Comparison of ENCODE assay signal across 33 mouse cellular contexts in the genomic region with DNA sequence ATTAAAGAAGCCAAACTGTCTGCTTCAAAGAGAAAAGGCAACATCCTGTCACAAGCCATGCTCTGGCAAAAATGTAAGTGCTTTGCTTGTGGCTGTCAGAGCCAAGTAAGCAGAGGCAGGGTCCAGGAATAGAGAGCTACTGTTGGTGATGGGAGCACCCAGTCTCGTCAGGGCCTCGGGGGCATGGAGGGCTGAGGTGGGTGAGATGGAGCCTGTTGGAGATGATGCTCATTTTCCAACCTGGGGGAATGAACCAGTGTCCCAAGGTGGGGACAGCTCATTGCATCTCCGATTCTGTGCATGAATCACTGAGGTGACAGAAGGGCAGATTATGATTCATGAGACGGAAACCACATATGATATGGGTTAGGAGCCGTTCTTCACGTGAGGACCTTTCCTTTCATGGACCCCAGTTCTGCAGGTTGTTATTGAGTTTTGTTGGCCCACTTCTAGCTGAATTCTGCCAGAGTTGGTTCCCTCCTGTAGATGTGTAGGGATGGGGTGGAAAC. TPM values are rescaled to one million over a fixed set of nuclear protein-coding genes. Genes with fewer than 3 reads are reported as not detected.
A peak's percentile ranks its signal among the peaks of the same experiment; 100 is the strongest.
DNase-seq lines count a peak whose midpoint lies in the region; TF ChIP-seq lines count a peak whose summit lies in the region.
"Had no signal": no experiment of that assay in that cellular context is flagged by ENCODE, and none has a peak within 500 bp of the region (broad histone marks: within the 10 kb centered on the region; RNA-seq: fewer than 3 reads in every experiment).

No protein-coding gene starts in this region.

- in situ Hi-C loops in CH12.LX (cut with MboI; ENCODE audit: low pct_ligation_motif_present, low pct_unique_long_range_greater_than_20kb, low sequenced_read_pairs): loop anchor here (5.0 kb wide), 1 partner anchor 36 kb away; no protein-coding TSS in a partner anchor

- H3K36me3 ChIP-seq in spleen, adult 2 months (ENCODE audit: control insufficient read depth, insufficient read depth, low read length): no peaks in the 10 kb centered on the region
- peaks cover 0 to 5% of the 10 kb centered on the region in 2 experiments for H3K36me3 ChIP-seq in CH12.LX (replicated peaks in 1 of 2; ENCODE audit: control insufficient read depth in 1 of 2, insufficient read depth in 1 of 2, low read length in 1 of 2)
- H3K36me3 ChIP-seq in splenic B cell, adult 2 months (ENCODE audit: control insufficient read depth, insufficient read depth, low read length, poor library complexity, severe bottlenecking): peaks cover 3% of the 10 kb centered on the region; the same call in 1 of the 2 replicates
- no peaks in the 10 kb centered on the region for H3K36me3 ChIP-seq in kidney, adult 2 months (ENCODE audit: control insufficient read depth, insufficient read depth, low read length)
- H3K36me3 ChIP-seq: embryonic facial prominence, embryonic 13.5 days; forebrain, embryonic 10.5 days; forebrain, embryonic 15.5 days; heart, embryonic 12.5 days; hindbrain, embryonic 13.5 days; limb, embryonic 13.5 days; liver, embryonic 12.5 days; neural tube, embryonic 15.5 days had no signal

- H3K4me1 ChIP-seq in spleen, adult 2 months (ENCODE audit: control insufficient read depth, insufficient read depth, insufficient read length): peaks cover 9% of the 10 kb centered on the region; the same call in 1 of the 2 replicates
- H3K4me1 ChIP-seq in CH12.LX (ENCODE audit: control insufficient read depth in 1 of 2, insufficient read depth in 2 of 2): peaks cover 10 to 51% of the 10 kb centered on the region in 2 experiments
- H3K4me1 ChIP-seq in kidney, adult 2 months (ENCODE audit: control insufficient read depth, insufficient read depth, low read length): no peaks in the 10 kb centered on the region
- H3K4me1 ChIP-seq: forebrain, embryonic 15.5 days; heart, embryonic 12.5 days; hindbrain, embryonic 13.5 days; liver, embryonic 12.5 days; neural tube, embryonic 15.5 days had no signal

- H3K4me2 ChIP-seq in CH12.LX (ENCODE audit: insufficient read depth, low read depth, poor library complexity, severe bottlenecking): peak overlapping the region; percentile 44
- H3K4me2 ChIP-seq: embryonic facial prominence, embryonic 13.5 days; forebrain, embryonic 15.5 days; heart, embryonic 12.5 days; hindbrain, embryonic 13.5 days; limb, embryonic 13.5 days; liver, embryonic 12.5 days; neural tube, embryonic 15.5 days had no signal

- TF ChIP-seq RAD21 in CH12.LX (IDR thresholded peaks at IDR 0.05; ENCODE audit: low read depth, low read length): no peak

- peak overlapping the region; percentile 62 for H3K9ac ChIP-seq in CH12.LX (ENCODE audit: insufficient read depth, low read depth)
- H3K9ac ChIP-seq: embryonic facial prominence, embryonic 13.5 days; forebrain, embryonic 15.5 days; heart, embryonic 12.5 days; hindbrain, embryonic 13.5 days; limb, embryonic 13.5 days; liver, embryonic 12.5 days; neural tube, embryonic 15.5 days had no signal

- 18% methylated on average over 6 of the region's 6 CpGs for WGBS in spleen, adult 2 months
- 95% methylated on average over 6 of the region's 6 CpGs for WGBS in kidney, adult 2 months

- no peak for DNase-seq in spleen, adult 2 months (ENCODE audit: low read depth in 1 of 2, low spot score in 2 of 2)
- no peak for DNase-seq in spleen, adult 18-20 months
- peak; percentile 73 for DNase-seq in CH12.LX (ENCODE audit: extremely low read depth)
- DNase-seq in induced T-regulatory cell, adult 2 months (ENCODE audit: low read depth): peak; percentile 70
- peak; percentile 61 for DNase-seq in splenic B cell, adult 2 months (ENCODE audit: low read depth, low spot score)
- DNase-seq in left cerebral cortex, adult 2 months (ENCODE audit: extremely low spot score in 1 of 2, low spot score in 2 of 2): no peak
- DNase-seq in kidney, adult 2 months: no peak
- DNase-seq: adrenal gland, adult 8-10 months; cerebellum, adult 11-12 months; cerebellum, postnatal 10 days; gastrocnemius, adult 2 months; gastrocnemius, postnatal 36 days; heart, postnatal 4 days; kidney, adult 18-20 months; kidney, postnatal 4 days; layer of hippocampus, adult 9-11 months; midbrain, embryonic 14.5 days; right cerebral cortex, postnatal 25 days had no signal

- H3K27me3 ChIP-seq in spleen, adult 2 months (ENCODE audit: control insufficient read depth, insufficient read depth, low read length): no peaks in the 10 kb centered on the region
- no peaks in the 10 kb centered on the region for H3K27me3 ChIP-seq in CH12.LX (replicated peaks)
- no peaks in the 10 kb centered on the region for H3K27me3 ChIP-seq in splenic B cell, adult 2 months (ENCODE audit: control insufficient read depth, insufficient read depth, low read length, poor library complexity, severe bottlenecking)
- H3K27me3 ChIP-seq in kidney, adult 2 months (replicated peaks; ENCODE audit: control insufficient read depth, insufficient read depth, low read length): no peaks in the 10 kb centered on the region
- H3K27me3 ChIP-seq: embryonic facial prominence, embryonic 13.5 days; forebrain, embryonic 15.5 days; heart, embryonic 12.5 days; hindbrain, embryonic 13.5 days; limb, embryonic 13.5 days; liver, embryonic 12.5 days; neural tube, embryonic 15.5 days had no signal

- H3K79me2 ChIP-seq in CH12.LX (replicated peaks; ENCODE audit: control insufficient read depth, extremely low read depth, insufficient read depth, poor library complexity, severe bottlenecking): peaks cover 40% of the 10 kb centered on the region

- H3K9me3 ChIP-seq in CH12.LX (replicated peaks; ENCODE audit: low read length): no peaks in the 10 kb centered on the region
- H3K9me3 ChIP-seq: embryonic facial prominence, embryonic 13.5 days; forebrain, embryonic 10.5 days; forebrain, embryonic 15.5 days; heart, embryonic 12.5 days; hindbrain, embryonic 13.5 days; limb, embryonic 13.5 days; liver, embryonic 12.5 days; neural tube, embryonic 15.5 days had no signal

- H3K27ac ChIP-seq in spleen, adult 2 months (ENCODE audit: insufficient read depth, low read length): peak overlapping the region; percentile 87
- peak overlapping the region; percentile 97 for H3K27ac ChIP-seq in CH12.LX (ENCODE audit: insufficient read depth, low read depth)
- H3K27ac ChIP-seq in left cerebral cortex, adult 2 months: no peak overlapping the region
- H3K27ac ChIP-seq in kidney, adult 2 months (ENCODE audit: insufficient read depth, low read depth, low read length): no peak overlapping the region
- H3K27ac ChIP-seq: embryonic facial prominence, embryonic 13.5 days; forebrain, embryonic 10.5 days; forebrain, embryonic 15.5 days; gastrocnemius, adult 2 months; hindbrain, embryonic 13.5 days; limb, embryonic 13.5 days; liver, embryonic 12.5 days; neural tube, embryonic 15.5 days had no signal

- intact Hi-C loops in left cerebral cortex, adult 2 months (cut with DNase I): no loop called here

- no peak for TF ChIP-seq CTCF in spleen, adult 2 months (IDR thresholded peaks at IDR 0.05; ENCODE audit: extremely low read depth, insufficient read depth, insufficient read length, insufficient replicate concordance)
- TF ChIP-seq CTCF in CH12.LX (conservative IDR thresholded peaks at IDR 0.05 in 1 of 2, IDR thresholded peaks at IDR 0.05 in 1 of 2; ENCODE audit: low read depth in 2 of 2, low read length in 2 of 2): no peak
- TF ChIP-seq CTCF in left cerebral cortex, adult 2 months (IDR thresholded peaks at IDR 0.05): no peak
- no peak for TF ChIP-seq CTCF in kidney, adult 2 months (conservative IDR thresholded peaks at IDR 0.05; ENCODE audit: insufficient read depth, insufficient read length, low read depth, low read length)

- H3K4me3 ChIP-seq in spleen, adult 2 months (ENCODE audit: extremely low read depth, insufficient read depth, insufficient read length): peak overlapping the region; percentile 73
- peak overlapping the region; percentile 73 to 85 (median 81) for H3K4me3 ChIP-seq in CH12.LX (replicated peaks in 1 of 3; ENCODE audit: low read depth in 2 of 3, low read length in 2 of 3, poor library complexity in 1 of 3)
- no peak overlapping the region for H3K4me3 ChIP-seq in left cerebral cortex, adult 2 months
- no peak overlapping the region for H3K4me3 ChIP-seq in kidney, adult 2 months (ENCODE audit: insufficient read depth, low read depth, low read length)
- H3K4me3 ChIP-seq: embryonic facial prominence, embryonic 13.5 days; forebrain, embryonic 10.5 days; forebrain, embryonic 15.5 days; gastrocnemius, adult 2 months; heart, embryonic 12.5 days; hindbrain, embryonic 13.5 days; limb, embryonic 13.5 days; liver, embryonic 12.5 days; neural tube, embryonic 15.5 days had no signal

- dilution Hi-C loops in CH12.LX (cut with MboI; ENCODE audit: extremely low pct_ligation_motif_present, extremely low pct_unique_long_range_greater_than_20kb, low sequenced_read_pairs): no loop called here

- no peak; the same call in 1 of the 2 replicates for TF ChIP-seq EP300 in CH12.LX (IDR thresholded peaks at IDR 0.05; ENCODE audit: low read length)

- TF ChIP-seq POLR2A in spleen, adult 2 months (IDR thresholded peaks at IDR 0.05; ENCODE audit: low read depth, low read length): no peak; the same call in 1 of the 2 replicates
- TF ChIP-seq POLR2A in CH12.LX (IDR thresholded peaks at IDR 0.05; ENCODE audit: low read depth, low read length): no peak; the same call in 1 of the 2 replicates
- no peak for TF ChIP-seq POLR2A in kidney, adult 2 months (IDR thresholded peaks at IDR 0.05; ENCODE audit: low read depth, low read length)

TF ChIP-seq in CH12.LX, 34 proteins besides CTCF, POLR2A, EP300 and RAD21:
- TF ChIP-seq ETS1 (conservative IDR thresholded peaks at IDR 0.05; ENCODE audit: low read depth, low read length): peak; percentile 51
- no peak for TF ChIP-seq NRF1 (IDR thresholded peaks at IDR 0.05; ENCODE audit: low read depth, low read length)
- peak; percentile 91 for TF ChIP-seq BHLHE40 (IDR thresholded peaks at IDR 0.05; ENCODE audit: low read depth, low read length)

RNA-seq across cellular contexts. Expression of a gene that starts 0.3 kb away (rescaled TPM):
- polyA plus RNA-seq in spleen, adult 2 months (2012; rRNA removed): 171 and 264 TPM in 2 replicates
- total RNA-seq in CH12.LX (2012; rRNA removed): 87.4 and 108 TPM in 2 replicates
- 173 and 183 TPM in 2 replicates for total RNA-seq in CH12.LX (2014; rRNA removed)
- polyA plus RNA-seq in CH12.LX (2012; ENCODE audit: insufficient read length, low read depth): 255 and 303 TPM in 2 replicates
- total RNA-seq in left cerebral cortex, adult 2 months (2021): under 1 TPM in 1 of 2 experiments, not detected in 1; 0.14 TPM
- polyA plus RNA-seq in kidney, adult 2 months (2012; rRNA removed): 0.35 and 3.4 TPM in 2 replicates
- total RNA-seq: common myeloid progenitor, adult 5-6 weeks; gastrocnemius, adult 2 months had no signal
- polyA plus RNA-seq: forebrain, embryonic 10.5 days; forebrain, embryonic 15.5 days; heart, embryonic 12.5 days; kidney, embryonic 16.5 days; limb, embryonic 13.5 days had no signal

RNA-seq across cellular contexts. Expression of a gene that starts 48.5 kb away (rescaled TPM):
- 0.02 and 0.06 TPM in 2 replicates for polyA plus RNA-seq in spleen, adult 2 months (2012; rRNA removed)
- 0.38 and 0.42 TPM in 2 replicates for total RNA-seq in CH12.LX (2012; rRNA removed)
- total RNA-seq in CH12.LX (2014; rRNA removed): 0.23 TPM in 2 replicates
- polyA plus RNA-seq in CH12.LX (2012; ENCODE audit: insufficient read length, low read depth): 0.74 and 0.77 TPM in 2 replicates
- total RNA-seq in left cerebral cortex, adult 2 months (2021): not detected
- polyA plus RNA-seq in kidney, adult 2 months (2012; rRNA removed): 0.02 TPM in 1 of 2 replicates, not detected in the other
- total RNA-seq: adrenal gland, adult 8-10 months; adrenal gland, postnatal 4 days; gastrocnemius, adult 2 months; gastrocnemius, postnatal 36 days; heart, postnatal 4 days; left cerebral cortex, postnatal 25 days had no signal
- polyA plus RNA-seq: forebrain, embryonic 10.5 days; forebrain, embryonic 15.5 days; frontal cortex, adult 2 months; heart, embryonic 12.5 days; heart, postnatal 0 days; intestine, embryonic 14.5 days; limb, embryonic 13.5 days; neural tube, embryonic 15.5 days had no signal

Comparison
In these comparisons a context has a peak if more than half of its experiments do, and no peak if none do; other contexts are left out.
1. DNase-seq: peak in CH12.LX (single experiment), induced T-regulatory cell, adult 2 months (single experiment) and splenic B cell, adult 2 months (single experiment); none in spleen, adult 2 months (0 of 2), spleen, adult 18-20 months (0 of 2), left cerebral cortex, adult 2 months (0 of 2) and kidney, adult 2 months (single experiment).
2. H3K27ac ChIP-seq: peak in spleen, adult 2 months (single experiment) and CH12.LX (single experiment); none in left cerebral cortex, adult 2 months (single experiment) and kidney, adult 2 months (single experiment).
3. H3K4me3 ChIP-seq: peak in spleen, adult 2 months (single experiment) and CH12.LX (3 of 3); none in left cerebral cortex, adult 2 months (single experiment) and kidney, adult 2 months (single experiment).
4. RNA of a gene that starts 0.3 kb away (polyA plus RNA-seq): 255 to 303 TPM in CH12.LX and 171 to 264 TPM in spleen, adult 2 months; 0.35 to 3.4 TPM in kidney, adult 2 months; every median in the first group is over 10 times any median in the second.